Mouse (Mus musculus): Measurements from ENCODE around the gene Gm20605.

DNA sequence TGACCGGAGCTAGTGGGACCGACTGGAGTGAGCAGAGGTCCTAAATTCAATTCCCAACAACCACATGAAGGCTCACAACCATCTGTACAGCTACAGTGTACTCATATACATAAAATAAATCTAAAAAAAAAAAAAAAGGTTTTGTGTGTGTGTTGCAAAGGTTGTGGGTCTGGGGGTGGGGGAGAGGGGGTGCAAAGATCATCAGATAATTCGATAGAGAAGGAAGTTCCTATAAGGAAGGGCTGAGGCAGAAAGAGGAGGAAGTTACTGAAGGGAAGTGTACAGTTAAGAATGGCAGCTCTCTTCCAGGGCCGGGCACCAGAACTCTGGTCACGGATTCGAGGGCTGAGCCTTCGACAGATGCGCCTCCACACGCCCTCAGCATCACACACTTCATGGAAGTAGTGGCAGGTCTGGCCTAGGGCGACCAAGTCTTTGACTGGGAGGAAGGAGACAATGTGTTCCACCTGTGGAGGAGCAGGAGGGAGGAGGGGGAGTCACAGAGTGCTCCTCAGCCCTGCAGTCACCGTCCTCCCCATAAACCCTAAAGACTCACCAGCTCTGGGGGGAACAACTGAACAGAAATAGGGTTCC, 4.9 kb upstream of the Gm20605 start:
- no peak for TF ChIP-seq CTCF (IDR thresholded peaks at IDR 0.05)
- TF ChIP-seq EP300 (IDR thresholded peaks at IDR 0.05): no peak
